Mouse (Mus musculus) megakaryocyte, adult 5-6 weeks (primary cell): ENCODE results near the gene Tm4sf5. TPM values are rescaled to one million over a fixed set of nuclear protein-coding genes. Genes with fewer than 3 reads are reported as not detected.
A peak's percentile ranks its signal among the peaks of the same experiment; 100 is the strongest.
"Not testable (repeated sequence)": the region's sequence is repeated elsewhere in the genome, so short reads cannot be mapped to it uniquely, and the experiment has no call there.

Experiments used
- ATAC-seq: 2 replicates; pipeline ENCODE4 v1.8.0; 2016; ENCODE audit warnings: mild to moderate bottlenecking, inconsistent platforms; ENCODE audit not compliant: poor library complexity, severe bottlenecking
- total RNA-seq, 2 experiments: library from RNA; stranded (forward) in 1 of 2; stranded (reverse) in 1 of 2; fragments of 153-499, 151-499 nt in 1 of 2; fragments of 221-1000, 200-1000 nt in 1 of 2; gene quantifications; 2 replicates each; pipeline versions ENCODE4 v1.2.3 to v1.2.4; 2015 to 2017

Tm4sf5 gene
- total RNA-seq, 2 experiments from 2014 or later, result not detected

DNA sequence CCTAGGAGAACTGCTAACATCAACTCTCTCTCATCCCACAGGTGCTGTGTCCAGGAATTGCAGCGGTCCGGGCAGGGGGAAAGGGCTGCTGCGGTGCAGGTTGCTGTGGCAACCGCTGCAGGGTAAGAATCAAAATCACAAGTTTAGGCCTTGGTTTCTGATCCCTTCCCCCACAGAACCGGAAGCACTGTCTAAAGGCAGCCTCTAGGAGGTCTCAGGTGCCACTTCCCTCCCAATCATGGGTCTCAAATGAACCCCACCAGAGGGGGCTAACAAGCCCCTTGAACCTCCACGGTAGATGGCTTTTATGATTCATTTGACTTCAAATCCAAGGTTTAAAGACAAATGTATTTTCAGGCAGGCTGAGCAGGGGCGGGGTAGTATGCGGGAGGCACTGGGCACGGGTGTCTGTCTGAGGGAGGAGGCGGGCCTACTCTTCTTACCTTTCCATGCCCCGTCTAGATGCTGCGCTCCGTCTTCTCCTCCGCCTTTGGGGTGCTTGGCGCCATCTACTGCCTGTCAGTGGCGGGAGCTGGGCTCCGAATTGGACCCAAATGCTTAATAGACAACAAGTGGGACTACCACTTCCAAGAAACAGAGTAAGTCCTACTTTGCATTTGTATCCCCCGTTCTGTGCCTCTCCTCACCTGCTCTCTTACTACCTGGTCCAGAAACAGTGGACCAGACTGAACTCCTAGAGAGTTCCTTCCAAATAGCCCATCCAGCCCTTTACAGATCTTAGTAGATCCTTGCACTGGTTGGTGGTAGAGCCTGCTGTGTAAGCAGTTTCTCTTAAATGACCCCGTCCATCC is 4.9 kb downstream of the Tm4sf5 start:
- ATAC-seq, result peak; percentile 76

DNA sequence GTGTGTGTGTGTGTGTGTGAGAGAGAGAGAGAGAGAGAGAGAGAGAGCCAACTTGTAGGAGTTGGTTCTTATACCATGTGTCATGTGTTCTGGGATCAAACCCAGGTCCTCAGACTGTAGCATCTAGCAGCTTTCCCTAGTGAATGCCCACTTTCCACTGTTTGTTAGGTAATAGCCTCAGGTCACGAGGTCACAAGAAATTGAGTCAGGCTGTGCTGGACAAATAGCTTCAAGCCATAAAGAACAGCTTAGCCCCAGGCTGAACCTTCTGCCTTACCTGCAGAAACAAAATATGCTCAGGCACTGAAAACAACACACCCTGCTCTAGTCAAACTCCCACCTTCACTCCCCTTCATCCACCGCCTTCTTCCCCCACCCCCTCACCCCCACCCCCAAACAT is 6.2 kb downstream of the Tm4sf5 start:
- ATAC-seq, result no peak

DNA sequence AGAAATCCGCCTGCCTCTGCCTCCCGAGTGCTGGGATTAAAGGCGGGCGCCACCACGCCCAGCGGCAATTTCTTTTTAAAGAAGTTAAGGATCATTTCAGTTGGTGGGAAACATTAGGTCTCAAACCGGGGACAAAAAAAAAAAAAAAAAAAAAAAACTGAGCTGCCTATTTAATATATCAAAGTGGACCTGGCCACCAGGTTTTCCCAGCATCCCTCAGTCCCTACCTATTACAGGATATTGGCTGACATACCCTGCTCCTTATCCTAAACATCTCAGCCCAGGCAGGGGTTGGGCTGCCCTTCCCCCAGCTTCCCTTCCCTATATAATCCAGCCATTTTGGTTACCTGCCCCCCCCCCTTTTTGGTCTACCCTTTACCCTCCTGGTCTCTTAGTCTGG is 6.8 kb downstream of the Tm4sf5 start:
- ATAC-seq, result no peak

- ATAC-seq, result no peak
Observed at GRCm38 (mm10) chr11:70512709-70513342, 7.8 kb downstream of the Tm4sf5 start.

DNA sequence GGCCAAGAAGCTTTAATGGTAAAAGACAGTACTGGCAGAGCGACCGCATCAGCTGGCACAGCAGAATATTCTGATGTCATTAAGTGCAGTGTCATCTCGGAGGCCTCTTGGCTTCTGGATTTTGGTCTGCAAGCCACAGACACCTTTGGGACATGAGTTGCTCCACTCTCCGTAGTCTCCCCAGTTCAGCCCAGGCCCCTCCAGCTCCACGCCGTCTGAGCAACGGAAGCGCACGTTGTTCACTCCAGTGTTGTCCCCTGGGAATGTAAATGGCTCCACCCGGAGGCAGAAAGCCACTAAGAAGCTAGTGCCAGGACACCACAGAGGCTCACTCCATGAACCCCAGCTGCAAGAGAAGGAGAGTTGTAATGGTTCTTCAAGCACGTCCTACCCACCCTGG is 8.5 kb downstream of the Tm4sf5 start:
- ATAC-seq, result no peak

- ATAC-seq, result no peak
Observed at GRCm38 (mm10) chr11:70514288-70514687, 9.2 kb downstream of the Tm4sf5 start, which contains the start of gene Vmo1. TSS of gene Vmo1 (minus strand) at chr11:70514616.

DNA sequence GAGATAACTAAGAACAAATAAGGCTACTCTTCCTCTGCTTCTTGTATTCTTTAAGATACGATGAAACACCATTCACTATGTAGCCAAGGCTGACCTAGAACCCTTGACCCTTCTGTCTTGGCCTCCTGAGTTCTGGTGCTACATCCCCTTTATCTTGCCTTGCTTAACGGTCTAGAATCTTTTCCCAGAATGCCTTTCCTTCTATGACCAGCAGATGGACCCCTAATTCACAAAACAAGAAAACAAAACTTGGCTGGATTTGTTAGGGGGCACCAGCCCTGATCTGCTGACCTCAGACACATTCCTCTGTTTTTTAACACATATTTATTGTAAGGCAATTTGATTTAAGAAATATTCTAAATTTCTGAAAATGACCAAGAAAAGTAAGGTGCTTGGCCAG is 11.3 kb downstream of the Tm4sf5 start:
- ATAC-seq, result 0 out of 2 replicates have a peak, but pooled peaks have one; percentile 45

- ATAC-seq, result no peak
Observed at GRCm38 (mm10) chr11:70518436-70518835, 13.4 kb downstream of the Tm4sf5 start.

- no peak for ATAC-seq
Observed at GRCm38 (mm10) chr11:70518923-70519322, 13.9 kb downstream of the Tm4sf5 start, which contains the start of gene Gltpd2. TSS of gene Gltpd2 (plus strand) at chr11:70519196.

DNA sequence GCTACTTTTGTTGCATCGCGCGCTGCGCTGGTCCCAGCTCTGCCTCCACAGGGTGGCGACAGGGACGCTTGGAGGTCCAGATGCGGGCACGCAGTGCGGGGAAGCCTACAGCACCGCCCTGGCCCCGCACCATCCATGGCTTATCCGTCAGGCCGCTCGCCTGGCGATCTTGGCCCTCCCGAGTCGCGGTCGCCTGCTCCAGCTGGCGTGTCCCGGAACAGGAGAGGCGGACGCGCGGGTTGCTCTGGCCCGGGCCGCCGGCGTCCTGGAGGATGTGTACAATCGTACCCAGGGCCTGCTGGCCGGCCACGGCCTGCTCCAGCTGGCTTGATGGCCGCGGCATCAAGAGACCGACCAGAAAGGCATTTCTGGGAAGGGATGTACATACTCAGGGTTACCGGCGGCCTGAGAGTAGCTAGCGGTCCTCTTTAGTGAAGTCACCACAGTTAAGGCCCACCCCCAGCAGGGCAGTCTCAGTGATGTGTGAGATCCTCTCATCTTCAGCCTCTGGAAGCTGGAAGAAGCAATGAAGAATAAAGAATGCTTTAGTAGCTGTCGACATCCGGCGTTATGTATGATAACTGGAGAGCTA is 15.2 kb downstream of the Tm4sf5 start:
- no peak for ATAC-seq

DNA sequence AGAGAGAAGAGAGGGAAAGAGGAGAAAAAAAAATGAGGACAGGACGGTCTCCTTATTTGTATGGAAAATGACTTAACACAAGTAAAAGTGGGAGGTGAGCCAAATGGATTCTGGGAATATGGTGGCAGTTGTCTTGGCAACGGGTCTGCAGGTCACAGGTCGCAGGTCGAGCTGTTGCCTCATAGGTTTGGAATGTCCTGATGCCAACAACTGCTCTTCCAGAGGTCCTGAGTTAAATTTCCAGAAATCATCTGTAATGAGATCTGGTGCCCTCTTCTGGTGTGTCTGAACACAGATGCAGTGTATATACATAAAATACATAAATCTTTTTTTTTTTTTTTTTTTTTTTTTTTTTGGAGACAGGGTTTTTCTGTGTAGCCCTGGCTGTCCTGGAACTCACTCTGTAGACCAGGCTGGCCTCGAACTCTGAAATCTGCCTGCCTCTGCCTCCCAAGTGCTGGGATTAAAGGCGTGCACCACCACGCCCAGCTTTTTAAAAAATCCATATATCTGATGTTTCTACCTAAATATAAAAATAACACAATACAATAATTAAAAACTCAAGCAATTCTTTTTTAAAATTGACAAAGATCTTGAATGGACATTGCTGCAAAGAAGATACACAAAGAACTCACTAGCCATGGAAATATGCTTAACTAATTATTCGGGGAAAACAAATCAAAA is 18.4 kb downstream of the Tm4sf5 start:
- not testable (repeated sequence) for ATAC-seq

- 0 out of 2 replicates have a peak, but pooled peaks have one; percentile 3 for ATAC-seq
Observed at GRCm38 (mm10) chr11:70524782-70525181, 19.7 kb downstream of the Tm4sf5 start.

DNA sequence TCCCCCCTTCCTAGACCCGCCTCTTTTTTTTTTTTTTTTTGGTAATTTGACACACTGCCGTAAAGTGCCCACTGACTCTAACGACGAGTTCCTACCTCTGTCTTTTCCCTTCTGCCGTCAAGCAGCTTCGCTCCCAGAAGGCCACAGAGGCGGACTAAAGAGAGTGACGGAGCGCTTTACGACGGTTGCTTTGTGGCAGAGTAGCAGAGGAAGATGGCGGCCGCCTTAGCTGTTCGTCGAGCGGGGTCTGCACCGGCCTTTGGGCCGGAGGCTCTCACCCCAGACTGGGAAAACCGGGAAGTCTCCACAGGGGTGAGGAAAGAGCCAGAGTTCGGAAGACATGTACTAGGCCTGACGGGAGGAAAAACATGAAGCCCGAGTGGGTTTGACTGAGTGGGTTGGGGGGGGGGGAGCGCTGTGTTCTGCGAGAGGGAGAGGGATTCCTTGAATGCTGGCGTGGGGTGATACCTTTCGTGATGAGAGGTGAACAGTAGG is 20.2 kb downstream of the Tm4sf5 start, which contains the start of gene Psmb6:
Gene Psmb6 (plus strand): TSS at position 184 of the 495 bp plus-strand sequence.
- peak; percentile 100 for ATAC-seq

GRCm38 (mm10) chr11:70525726-70526125 is 20.7 kb downstream of the Tm4sf5 start:
- no peak for ATAC-seq

GRCm38 (mm10) chr11:70526211-70526610 is 21.2 kb downstream of the Tm4sf5 start:
- no peak for ATAC-seq

- ATAC-seq, result no peak
Observed at GRCm38 (mm10) chr11:70528610-70529009, 23.6 kb downstream of the Tm4sf5 start.

DNA sequence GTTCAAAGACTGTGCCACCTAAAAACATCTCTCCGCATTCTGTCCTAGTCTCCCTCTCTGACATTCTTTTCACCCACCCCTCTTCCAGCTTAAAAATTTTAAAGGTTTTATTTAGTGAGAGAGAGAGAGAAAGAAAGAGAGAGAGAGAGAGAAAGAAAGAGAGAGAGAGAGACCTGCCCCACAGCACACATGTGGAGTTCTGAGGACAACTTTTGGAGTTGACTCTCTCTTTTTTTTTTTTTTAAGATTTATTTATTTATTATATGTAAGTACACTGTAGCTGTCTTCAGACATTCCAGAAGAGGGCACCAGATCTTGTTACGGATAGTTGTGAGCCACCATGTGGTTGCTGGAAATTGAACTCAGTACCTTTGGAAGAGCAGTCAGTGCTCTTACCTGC is 26.0 kb downstream of the Tm4sf5 start:
- ATAC-seq, result not testable (repeated sequence)

DNA sequence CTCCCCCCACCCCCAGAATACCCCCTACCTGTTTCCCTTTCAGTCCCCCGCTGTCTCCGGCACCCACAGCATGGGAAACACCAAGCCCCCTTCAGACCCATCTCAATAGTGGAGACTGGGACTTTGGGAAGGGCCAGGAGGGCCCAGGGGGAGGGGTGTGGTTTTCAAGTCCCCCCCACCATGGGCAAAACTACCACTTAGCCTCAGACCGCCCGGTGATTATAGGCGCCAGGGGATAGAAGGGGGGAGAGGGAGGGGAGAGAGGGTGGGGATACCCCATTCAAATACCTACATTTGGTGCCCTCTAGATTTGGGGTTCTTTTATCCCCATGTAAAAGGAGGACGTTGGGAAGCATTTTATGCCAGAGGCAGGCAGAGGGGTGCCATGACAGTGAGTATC is 27.8 kb downstream of the Tm4sf5 start, which contains the start of gene Gm40193:
Gene Gm40193 (minus strand): TSS at position 101 of the 400 bp plus-strand sequence.
- ATAC-seq, result no peak

DNA sequence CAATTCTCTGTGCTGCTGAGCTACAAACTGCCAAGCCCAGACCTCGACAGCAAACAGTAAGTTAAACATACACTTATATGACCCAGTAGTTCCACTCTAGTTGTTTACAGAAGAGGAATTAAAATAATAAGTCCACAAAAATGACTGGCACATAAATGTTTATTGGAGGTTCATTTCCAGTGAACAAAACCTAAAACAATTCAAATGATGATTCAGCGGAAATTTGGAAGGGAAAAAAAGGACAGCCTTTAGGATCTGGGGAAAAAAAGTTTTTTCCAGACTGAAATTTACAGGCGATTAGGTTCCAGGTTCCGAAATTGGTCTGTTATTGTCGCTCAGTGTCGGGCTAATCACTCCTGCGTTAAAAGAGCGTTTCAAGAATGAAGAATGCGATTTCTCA is 34.4 kb downstream of the Tm4sf5 start:
- ATAC-seq, result no peak

DNA sequence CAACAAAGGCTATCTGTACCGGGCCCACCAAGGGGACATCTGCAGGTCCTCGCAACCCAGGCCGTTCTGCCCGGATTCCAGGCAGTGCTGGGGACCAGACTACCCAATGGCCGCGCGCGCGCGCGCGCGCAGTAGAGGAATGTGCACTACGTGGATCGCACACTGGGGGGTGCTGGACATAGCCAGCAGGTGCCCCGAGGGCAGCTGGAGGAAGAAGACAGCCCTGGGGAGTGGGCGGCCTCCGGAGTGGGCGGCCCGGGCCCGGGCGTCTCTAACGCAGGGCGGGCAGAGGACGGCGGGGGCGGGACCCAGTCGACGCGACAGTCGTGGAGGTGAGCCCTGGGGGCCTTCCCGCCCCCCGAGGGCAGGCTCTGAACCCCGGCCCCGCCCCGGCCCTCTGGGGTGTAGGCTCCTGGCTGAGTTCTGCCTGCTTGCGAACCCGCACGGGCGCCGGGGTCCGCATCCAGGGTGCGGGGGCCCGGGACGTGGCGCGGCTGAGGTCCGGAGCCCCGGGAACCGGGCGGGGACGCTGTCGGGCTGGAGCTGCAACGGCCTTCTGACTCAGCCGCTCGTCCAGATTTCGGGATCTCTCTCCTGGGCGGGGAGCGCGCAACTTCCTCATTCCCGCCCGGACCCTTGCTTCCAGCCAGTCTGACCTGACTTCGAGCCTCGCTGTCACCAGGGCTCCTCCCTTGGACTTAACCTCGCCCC is 35.0 kb downstream of the Tm4sf5 start, which contains the start of gene Pld2:
Gene Pld2 (plus strand): TSS at position 188 of the 711 bp plus-strand sequence.
- peak; percentile 94 for ATAC-seq
